Mouse (Mus musculus) intestine, embryonic 14.5 days (tissue): ENCODE measurements at regions not wholly inside any gene's neighbourhood (a gene's known extent, or its start where the extent isn't known, plus 50 kb on each side); places are given as distances from the start of the nearest gene placed in this dataset. TPM values are rescaled to one million over a fixed set of nuclear protein-coding genes. Genes with fewer than 3 reads are reported as not detected.

Experiments
- ATAC-seq: fragments of 200-750 bp; cut with Nextera tagmentation; replicated peaks from 2 replicates; pipeline ENCODE4 v1.8.0; 2017; ENCODE audit warnings: low read depth, moderate number of reproducible peaks, moderate TSS enrichment, moderate library complexity; ENCODE audit not compliant: low FRiP score, low TSS enrichment
- DNase-seq: peaks from one replicate; pipeline ENCODE4 v3.0.0-alpha.2; 2018; ENCODE audit warnings: low spot score
- H3K27ac ChIP-seq: fragments of 300-500 bp; sonication (generic); 2 replicates; pipeline ENCODE4 v1.5.1; 2014; ENCODE audit warnings: low read depth, mild to moderate bottlenecking, control low read depth
- H3K27me3 ChIP-seq: fragments of 300-500 bp; sonication (generic); replicated peaks from 2 replicates; pipeline ENCODE4 v1.6.1; 2014; ENCODE audit warnings: low read length, control low read depth; ENCODE audit not compliant: control insufficient read depth, insufficient read depth
- H3K36me3 ChIP-seq: fragments of 300-500 bp; sonication (generic); 2 replicates; pipeline ENCODE4 v1.6.1; 2014; ENCODE audit warnings: low read length, control low read depth; ENCODE audit not compliant: control insufficient read depth, insufficient read depth
- H3K4me1 ChIP-seq: fragments of 300-500 bp; sonication (generic); replicated peaks from 2 replicates; pipeline ENCODE4 v1.6.1; 2014; ENCODE audit warnings: low read length, control low read depth, mixed read lengths; ENCODE audit not compliant: control insufficient read depth, insufficient read depth
- H3K4me2 ChIP-seq: fragments of 300-500 bp; sonication (generic); 2 replicates; pipeline ENCODE4 v1.6.1; 2014; ENCODE audit warnings: low read length
- H3K4me3 ChIP-seq: fragments of 300-500 bp; sonication (generic); 2 replicates; pipeline ENCODE4 v1.5.1; 2014; ENCODE audit warnings: low read depth, low read length, control low read depth, mixed read lengths
- H3K9ac ChIP-seq: fragments of 300-500 bp; sonication (generic); 2 replicates; pipeline ENCODE4 v1.6.1; 2014; ENCODE audit warnings: mild to moderate bottlenecking, low read length
- H3K9me3 ChIP-seq: fragments of 300-500 bp; sonication (generic); 2 replicates; pipeline ENCODE4 v1.6.1; 2016; ENCODE audit warnings: low read length, control low read depth; ENCODE audit not compliant: control insufficient read depth
- WGBS: fragments of 180-500 bp; shearing (Covaris S2); extraction: QIAGEN DNeasy Blood & Tissue Kit; methylation state at CpG from one replicate; pipeline ENCODE4 v1.1.7; 2014; 5-methylcytosine and 5-hydroxymethylcytosine counted together
- microRNA-seq: library from miRNA; unstranded; fragments of <30 nt; microRNA quantifications from one replicate; pipeline ENCODE4, GENCODE M21; 2016

GRCm38 (mm10) chr13:7093072-7093649, 444.6 kb upstream of the Pfkp start:
- no peaks in the 10 kb centered on the region for H3K9me3 ChIP-seq
- DNase-seq: no peak
- H3K27ac ChIP-seq: no peak overlapping the region
- no peaks in the 10 kb centered on the region for H3K27me3 ChIP-seq
- 53% methylated on average over 11 of the region's 11 CpGs for WGBS
- H3K4me2 ChIP-seq: no peak overlapping the region
- no peak overlapping the region for H3K4me3 ChIP-seq
- no peaks in the 10 kb centered on the region for H3K4me1 ChIP-seq
- ATAC-seq: 0 out of 2 replicates have a peak, but pooled peaks have one; percentile 40
- no peak overlapping the region for H3K9ac ChIP-seq
- H3K36me3 ChIP-seq: no peaks in the 10 kb centered on the region

- no peak for DNase-seq
Measured at GRCm38 (mm10) chr13:7090916-7091315, 442.3 kb upstream of the Pfkp start.

DNA sequence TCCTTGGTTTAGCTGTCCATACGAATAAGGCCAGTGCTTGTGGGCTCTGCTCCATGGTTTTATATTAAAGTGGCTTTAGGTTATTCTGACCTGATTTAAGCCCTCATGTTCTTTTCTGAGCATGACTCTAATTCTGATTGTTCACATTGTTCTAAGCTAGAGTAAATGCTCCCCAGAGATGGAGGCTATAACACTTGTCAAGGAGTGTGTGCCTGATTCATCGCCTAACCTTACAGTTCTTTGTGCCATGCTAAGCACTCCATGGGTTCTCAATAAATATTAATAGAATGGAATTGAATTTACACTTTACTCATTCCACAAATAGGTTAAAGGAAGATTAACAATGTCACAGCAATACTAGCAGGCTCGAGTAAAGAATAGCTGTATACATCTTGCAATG, 417.6 kb upstream of the Pfkp start:
- ATAC-seq: no peak
- 84% methylated on average over 3 of the region's 3 CpGs for WGBS

More at GRCm38 (mm10) chr13:7090916-7091315, 442.3 kb upstream of the Pfkp start:
- Histone ChIP-seq H3K4me1 (no peaks in the 10 kb centered on the region), H3K9me3 (no peaks in the 10 kb centered on the region), H3K36me3 (no peaks in the 10 kb centered on the region), H3K27me3 (no peaks in the 10 kb centered on the region), H3K27ac (no peak overlapping the region), H3K9ac (no peak overlapping the region), H3K4me3 (no peak overlapping the region), H3K4me2 (no peak overlapping the region)
- WGBS: 73% methylated on average over 2 of the region's 2 CpGs
- ATAC-seq: no peak

GRCm38 (mm10) chr13:7063717-7064116, 415.1 kb upstream of the Pfkp start:
- Histone ChIP-seq H3K9me3 (no peaks in the 10 kb centered on the region), H3K27me3 (no peaks in the 10 kb centered on the region), H3K27ac (no peak overlapping the region), H3K9ac (no peak overlapping the region), H3K4me1 (no peaks in the 10 kb centered on the region), H3K36me3 (no peaks in the 10 kb centered on the region), H3K4me3 (no peak overlapping the region), H3K4me2 (no peak overlapping the region)
- ATAC-seq (no peak), DNase-seq (no peak)
- 63% methylated on average over 3 of the region's 3 CpGs for WGBS

More for the DNA sequence above, 417.6 kb upstream of the Pfkp start:
- Histone ChIP-seq H3K36me3 (no peaks in the 10 kb centered on the region), H3K4me3 (no peak overlapping the region), H3K9me3 (no peaks in the 10 kb centered on the region), H3K4me2 (no peak overlapping the region), H3K4me1 (no peaks in the 10 kb centered on the region), H3K27ac (no peak overlapping the region), H3K9ac (no peak overlapping the region), H3K27me3 (no peaks in the 10 kb centered on the region)
- DNase-seq: no peak

DNA sequence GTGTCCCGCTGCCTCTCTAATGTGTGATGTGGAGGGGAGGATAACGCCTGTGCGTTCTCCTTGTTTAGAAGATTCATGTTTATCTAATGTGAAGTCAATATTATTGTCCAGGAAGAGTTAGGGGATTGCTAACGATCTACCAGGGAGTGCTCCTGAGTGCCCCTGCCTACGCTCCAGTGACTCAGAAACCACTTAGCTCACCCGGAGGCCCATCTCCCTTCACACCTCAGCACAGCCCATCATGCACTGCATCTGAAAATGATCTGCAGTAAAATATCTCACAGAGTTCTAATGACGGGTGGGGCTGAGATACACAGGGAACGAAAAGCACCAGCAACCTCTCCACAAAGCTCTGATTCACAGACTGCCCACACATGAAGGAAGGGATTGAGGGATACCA, 409.0 kb upstream of the Pfkp start:
- H3K9me3 ChIP-seq: no peaks in the 10 kb centered on the region
- no peaks in the 10 kb centered on the region for H3K4me1 ChIP-seq
- H3K36me3 ChIP-seq: no peaks in the 10 kb centered on the region
- H3K4me2 ChIP-seq: no peak overlapping the region
- ATAC-seq: no peak
- no peak overlapping the region for H3K4me3 ChIP-seq
- 50% methylated on average over 8 of the region's 8 CpGs for WGBS
- DNase-seq: no peak
- no peak overlapping the region for H3K9ac ChIP-seq
- H3K27me3 ChIP-seq: no peaks in the 10 kb centered on the region
- no peak overlapping the region for H3K27ac ChIP-seq

Small RNAs in the stretch of these regions (microRNA-seq; reads per million reads assigned to microRNA genes)
- gene Gm22689: not detected
